Comparison of ENCODE assay signal across 17 mouse cellular contexts in genomic region chr1:35527750-35528476, GRCm38 (mm10).
A peak's percentile ranks its signal among the peaks of the same experiment; 100 is the strongest.
DNase-seq lines count a peak whose midpoint lies in the region; ATAC-seq and TF ChIP-seq lines count a peak whose summit lies in the region.
"Had no signal": no experiment of that assay in that cellular context is flagged by ENCODE, and none has a peak within 500 bp of the region (broad histone marks: within the 10 kb centered on the region; RNA-seq: fewer than 3 reads in every experiment).

No protein-coding gene starts in this region.

- no peaks in the 10 kb centered on the region for H3K9me3 ChIP-seq in neural tube, embryonic 12.5 days
- no peaks in the 10 kb centered on the region for H3K9me3 ChIP-seq in intestine, embryonic 15.5 days
- H3K9me3 ChIP-seq: heart, embryonic 13.5 days; midbrain, embryonic 12.5 days had no signal

- H3K4me3 ChIP-seq in kidney, adult 2 months (ENCODE audit: insufficient read depth, low read depth, low read length), result no peak overlapping the region
- H3K4me3 ChIP-seq in neural tube, embryonic 12.5 days, result no peak overlapping the region
- no peak overlapping the region for H3K4me3 ChIP-seq in intestine, embryonic 15.5 days (replicated peaks)
- H3K4me3 ChIP-seq: erythroblast, embryonic 14.5 days; heart, embryonic 13.5 days; midbrain, embryonic 12.5 days had no signal

- no peak for TF ChIP-seq CTCF in kidney, adult 2 months (conservative IDR thresholded peaks at IDR 0.05; ENCODE audit: insufficient read depth, insufficient read length, low read depth, low read length)

- H3K27me3 ChIP-seq in kidney, adult 2 months (replicated peaks; ENCODE audit: control insufficient read depth, insufficient read depth, low read length), result no peaks in the 10 kb centered on the region
- H3K27me3 ChIP-seq in neural tube, embryonic 12.5 days (replicated peaks), result no peaks in the 10 kb centered on the region
- no peaks in the 10 kb centered on the region for H3K27me3 ChIP-seq in intestine, embryonic 15.5 days (replicated peaks)
- H3K27me3 ChIP-seq: heart, embryonic 13.5 days; midbrain, embryonic 12.5 days had no signal

- no peak overlapping the region for H3K9ac ChIP-seq in neural tube, embryonic 12.5 days
- H3K9ac ChIP-seq in intestine, embryonic 15.5 days, result no peak overlapping the region
- H3K9ac ChIP-seq: heart, embryonic 13.5 days; midbrain, embryonic 12.5 days had no signal

- ATAC-seq in neural tube, embryonic 12.5 days (ENCODE audit: low FRiP score, low read depth), result peak; percentile 81
- ATAC-seq in intestine, embryonic 15.5 days, result no peak
- ATAC-seq: forebrain, embryonic 14.5 days had no signal

- peak; percentile 25 for DNase-seq in kidney, adult 2 months
- no peak for DNase-seq in kidney, adult 11 months
- peak; percentile 9 for DNase-seq in forelimb bud, embryonic 11.5 days (ENCODE audit: low read depth, low spot score)
- peak; percentile 3 for DNase-seq in hindlimb bud, embryonic 11.5 days (ENCODE audit: extremely low spot score, low read depth, low spot score)
- DNase-seq in layer of hippocampus, postnatal 25 days (ENCODE audit: extremely low spot score in 1 of 2, low spot score in 1 of 2), result no peak
- DNase-seq: heart, postnatal 4 days; layer of hippocampus, postnatal 36 days; lung, adult 18-20 months; lung, postnatal 36 days; right cerebral cortex, postnatal 25 days; thymus, postnatal 14 days had no signal

- no peaks in the 10 kb centered on the region for H3K36me3 ChIP-seq in kidney, adult 2 months (ENCODE audit: control insufficient read depth, insufficient read depth, low read length)
- H3K36me3 ChIP-seq in neural tube, embryonic 12.5 days, result no peaks in the 10 kb centered on the region
- no peaks in the 10 kb centered on the region for H3K36me3 ChIP-seq in intestine, embryonic 15.5 days
- H3K36me3 ChIP-seq: heart, embryonic 13.5 days; midbrain, embryonic 12.5 days had no signal

- no peak overlapping the region for H3K27ac ChIP-seq in kidney, adult 2 months (ENCODE audit: insufficient read depth, low read depth, low read length)
- no peak overlapping the region for H3K27ac ChIP-seq in neural tube, embryonic 12.5 days
- H3K27ac ChIP-seq in intestine, embryonic 15.5 days, result no peak overlapping the region
- H3K27ac ChIP-seq: heart, embryonic 13.5 days; midbrain, embryonic 12.5 days had no signal

- 49% methylated on average over 12 of the region's 12 CpGs for WGBS in kidney, adult 2 months
- WGBS in neural tube, embryonic 12.5 days, result 51% methylated on average over 12 of the region's 12 CpGs
- WGBS in intestine, embryonic 15.5 days, result 56% methylated on average over 12 of the region's 12 CpGs

- no peak for TF ChIP-seq POLR2A in kidney, adult 2 months (IDR thresholded peaks at IDR 0.05; ENCODE audit: low read depth, low read length)

- no peak overlapping the region for H3K4me2 ChIP-seq in neural tube, embryonic 12.5 days (replicated peaks)
- no peak overlapping the region for H3K4me2 ChIP-seq in intestine, embryonic 15.5 days (replicated peaks)
- H3K4me2 ChIP-seq: heart, embryonic 13.5 days; midbrain, embryonic 12.5 days had no signal

- H3K4me1 ChIP-seq in kidney, adult 2 months (ENCODE audit: control insufficient read depth, insufficient read depth, low read length), result 0 out of 2 replicates have a peak, but pooled peaks cover 2% of the 10 kb centered on the region
- peaks cover 3% of the 10 kb centered on the region; the same call in 1 of the 2 replicates for H3K4me1 ChIP-seq in neural tube, embryonic 12.5 days
- no peaks in the 10 kb centered on the region for H3K4me1 ChIP-seq in intestine, embryonic 15.5 days (replicated peaks)
- H3K4me1 ChIP-seq: heart, embryonic 13.5 days; midbrain, embryonic 12.5 days had no signal

Comparison
In these comparisons a context has a peak if more than half of its experiments do, and no peak if none do; other contexts are left out.
1. DNase-seq: peak in kidney, adult 2 months (single experiment), forelimb bud, embryonic 11.5 days (single experiment) and hindlimb bud, embryonic 11.5 days (single experiment); none in kidney, adult 11 months (single experiment) and layer of hippocampus, postnatal 25 days (0 of 2).